Mouse (Mus musculus): ENCODE data around the gene Car10.
A peak's percentile ranks its signal among the peaks of the same experiment; 100 is the strongest.

DNA sequence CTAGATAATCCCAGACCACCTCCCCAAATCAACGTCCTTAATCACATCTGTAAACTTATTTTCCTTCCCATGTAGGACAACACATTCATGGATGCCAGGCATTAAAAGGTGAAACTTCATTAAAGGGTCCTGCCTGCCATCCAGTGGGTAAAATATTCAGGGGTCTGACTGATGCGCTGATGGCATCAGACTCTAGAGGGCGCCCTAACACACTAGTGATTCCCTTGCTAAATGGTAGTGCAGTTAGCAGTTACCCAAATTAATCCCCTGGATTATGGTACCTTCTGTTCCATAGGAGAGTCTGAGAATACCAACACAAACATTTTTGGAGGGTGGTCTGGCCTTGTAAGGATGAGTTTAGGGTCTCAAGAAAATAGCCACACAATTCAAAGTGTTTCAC lies 453.1 kb downstream of the Car10 start:
- TF ChIP-seq POLR2A (IDR thresholded peaks at IDR 0.05; ENCODE audit: control insufficient read depth in 1 of 2, insufficient read depth in 1 of 2, low read depth in 1 of 2, low read length in 2 of 2, poor library complexity in 1 of 2) (no peak), CTCF (IDR thresholded peaks at IDR 0.05 in 2 of 3, conservative IDR thresholded peaks at IDR 0.05 in 1 of 3; ENCODE audit: control insufficient read depth in 1 of 3, insufficient read depth in 1 of 3, low read depth in 2 of 3, low read length in 3 of 3, poor library complexity in 1 of 3, severe bottlenecking in 1 of 3) (peak; percentile 32 to 40 (median 35)), JUND (IDR thresholded peaks at IDR 0.05; ENCODE audit: low read depth, low read length) (no peak), GABPA (IDR thresholded peaks at IDR 0.05; ENCODE audit: low read depth, low read length) (no peak), SIN3A (IDR thresholded peaks at IDR 0.05; ENCODE audit: low read length) (no peak), EP300 (IDR thresholded peaks at IDR 0.05; ENCODE audit: low read depth in 1 of 2, low read length in 2 of 2) (no peak), ZC3H11A (IDR thresholded peaks at IDR 0.05; ENCODE audit: low read depth, low read length) (no peak), USF1 (IDR thresholded peaks at IDR 0.05; ENCODE audit: low read depth, low read length) (no peak), HCFC1 (IDR thresholded peaks at IDR 0.05; ENCODE audit: low read depth, low read length) (no peak), KAT2A (conservative IDR thresholded peaks at IDR 0.05; ENCODE audit: low read depth, low read length) (no peak), CHD1 (IDR thresholded peaks at IDR 0.05; ENCODE audit: low read depth, low read length) (no peak), MAFK (IDR thresholded peaks at IDR 0.05; ENCODE audit: borderline replicate concordance, low read depth, low read length) (no peak)

All from MEL (cell line).